Mouse (Mus musculus): ENCODE results near the gene Uvrag.

DNA sequence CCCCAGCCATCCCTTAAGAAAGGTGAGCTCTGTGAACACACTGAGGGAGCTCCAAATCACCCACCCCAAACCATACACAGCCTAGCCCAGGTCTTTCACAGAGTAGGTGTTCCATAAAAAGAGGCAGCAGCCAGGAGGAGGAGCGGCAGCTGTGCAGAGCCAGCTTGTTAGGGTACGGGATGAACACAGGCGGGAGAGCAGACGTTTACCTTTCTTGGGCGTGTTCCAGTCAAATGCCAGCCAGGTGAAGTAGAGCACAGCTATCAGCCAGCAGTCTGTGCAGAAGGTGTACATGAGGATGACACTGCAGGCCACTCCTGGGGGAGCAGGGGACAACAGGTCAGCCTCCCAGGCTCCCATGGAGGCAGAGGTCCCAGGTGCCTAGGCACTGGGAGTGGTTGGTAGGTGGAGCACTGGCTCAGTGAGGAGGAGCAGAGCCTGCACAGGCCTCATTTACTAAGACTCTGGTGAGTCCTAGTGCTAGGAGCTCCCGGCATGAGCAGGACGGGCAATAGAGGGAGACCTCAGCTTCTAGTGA is 24.0 kb upstream of the Uvrag start:
- TF ChIP-seq RAD21 (IDR thresholded peaks at IDR 0.05; ENCODE audit: low read depth, low read length) (no peak), MAFK (IDR thresholded peaks at IDR 0.05; ENCODE audit: borderline replicate concordance, low read depth, low read length) (no peak), SIN3A (IDR thresholded peaks at IDR 0.05; ENCODE audit: low read length) (no peak), MXI1 (IDR thresholded peaks at IDR 0.05; ENCODE audit: low read depth, low read length) (no peak), USF1 (IDR thresholded peaks at IDR 0.05; ENCODE audit: low read depth, low read length) (no peak), CTCF (IDR thresholded peaks at IDR 0.05 in 2 of 3, conservative IDR thresholded peaks at IDR 0.05 in 1 of 3; ENCODE audit: control insufficient read depth in 1 of 3, insufficient read depth in 1 of 3, low read depth in 2 of 3, low read length in 3 of 3, poor library complexity in 1 of 3, severe bottlenecking in 1 of 3) (no peak), POLR2A (IDR thresholded peaks at IDR 0.05; ENCODE audit: control insufficient read depth in 1 of 2, insufficient read depth in 1 of 2, low read depth in 1 of 2, low read length in 2 of 2, poor library complexity in 1 of 2) (no peak), MYC (IDR thresholded peaks at IDR 0.05; ENCODE audit: low read depth, low read length) (no peak), ZC3H11A (IDR thresholded peaks at IDR 0.05; ENCODE audit: low read depth, low read length) (no peak)
